Mouse (Mus musculus) forebrain, embryonic 14.5 days (tissue): ENCODE results near the gene Gm19345. TPM values are rescaled to one million over a fixed set of nuclear protein-coding genes. Genes with fewer than 3 reads are reported as not detected.

ENCODE experiments used
- ATAC-seq: fragments of 200-750 bp; cut with Nextera tagmentation; 2 replicates; pipeline ENCODE4 v1.8.0; 2017; ENCODE audit warnings: mild to moderate bottlenecking, moderate library complexity
- DNase-seq: peaks from one replicate; pipeline ENCODE4 v3.0.0-alpha.2; 2015; ENCODE audit warnings: low spot score
- H3K27ac ChIP-seq: fragments of 300-500 bp; sonication (generic); 2 replicates; pipeline ENCODE4 v1.5.1; 2014; ENCODE audit warnings: low read depth, mild to moderate bottlenecking, control low read depth, low read length, moderate library complexity
- H3K27me3 ChIP-seq: fragments of 300-500 bp; sonication (generic); replicated peaks from 2 replicates; pipeline ENCODE4 v1.6.1; 2014; ENCODE audit warnings: low read length, control low read depth, mixed read lengths; ENCODE audit not compliant: control insufficient read depth, insufficient read depth
- H3K36me3 ChIP-seq: fragments of 300-500 bp; sonication (generic); 2 replicates; pipeline ENCODE4 v1.6.1; 2014; ENCODE audit warnings: low read length, control low read depth; ENCODE audit not compliant: control insufficient read depth, insufficient read depth
- H3K4me1 ChIP-seq: fragments of 300-500 bp; sonication (generic); 2 replicates; pipeline ENCODE4 v1.6.1; 2014; ENCODE audit warnings: antibody characterized with exemption, low read length, control low read depth; ENCODE audit not compliant: control insufficient read depth, insufficient read depth
- H3K4me2 ChIP-seq: fragments of 300-500 bp; sonication (generic); 2 replicates; pipeline ENCODE4 v1.6.1; 2014; ENCODE audit warnings: mild to moderate bottlenecking, control low read depth, low read length
- H3K4me3 ChIP-seq: fragments of 300-500 bp; sonication (generic); 2 replicates; pipeline ENCODE4 v1.5.1; 2014; ENCODE audit warnings: low read depth, low read length, control low read depth
- H3K9ac ChIP-seq: fragments of 300-500 bp; sonication (generic); 2 replicates; pipeline ENCODE4 v1.6.1; 2014; ENCODE audit warnings: mild to moderate bottlenecking, low read length, control low read depth, moderate library complexity
- H3K9me3 ChIP-seq: fragments of 300-500 bp; sonication (generic); replicated peaks from 2 replicates; pipeline ENCODE4 v1.6.1; 2016; ENCODE audit warnings: low read length, control low read depth, mixed read lengths; ENCODE audit not compliant: control insufficient read depth
- WGBS: fragments of 180-500 bp; shearing (Covaris S2); extraction: QIAGEN DNeasy Blood & Tissue Kit; methylation state at CpG from one replicate; pipeline ENCODE4 v1.1.7; 2014; 5-methylcytosine and 5-hydroxymethylcytosine counted together
- polyA plus RNA-seq: library from polyadenylated mRNA; unstranded; fragments of >200 nt; fragmentation: Nextera tagmentation; extraction: Ambion mirVana; gene quantifications from 2 replicates; pipeline ENCODE4 v1.2.1, GENCODE M21; 2014

Gene Gm19345
- 5.6 and 7.1 TPM in 2 replicates for polyA plus RNA-seq

DNA sequence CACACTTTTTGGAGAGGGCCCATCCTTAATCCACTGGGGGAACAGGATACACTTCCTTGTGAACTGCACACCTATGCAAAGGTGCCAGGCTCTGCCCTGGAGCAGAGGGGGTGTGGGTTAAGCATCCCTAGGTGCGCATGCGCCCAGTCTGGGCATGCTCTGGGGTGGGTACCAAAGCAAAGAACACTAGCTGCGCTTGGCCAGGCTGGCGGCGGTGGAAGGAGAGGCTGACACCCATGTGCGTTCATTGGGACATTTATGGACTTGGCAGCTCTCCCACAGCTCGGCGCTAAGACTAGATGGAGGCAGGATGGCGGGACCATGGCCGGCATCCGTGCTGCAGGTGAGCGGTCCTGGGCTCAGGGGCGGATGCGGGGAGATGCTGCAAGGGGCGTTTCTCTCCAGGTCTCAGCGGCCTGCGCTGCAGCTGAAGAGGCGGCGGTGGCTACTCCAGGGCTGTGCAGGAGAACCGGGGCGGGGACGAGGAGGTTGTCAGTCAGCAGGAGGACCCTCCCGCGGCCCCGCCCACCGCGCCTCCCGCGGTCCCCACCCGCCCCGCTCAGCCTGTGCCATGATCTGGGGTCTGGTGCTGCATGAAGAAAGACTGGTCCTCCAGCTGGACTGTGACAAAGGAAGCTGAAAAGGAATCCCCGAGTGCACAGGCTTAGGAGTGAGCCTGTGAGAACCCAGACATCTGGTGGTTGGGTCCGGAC, at the start of gene Gm19345:
Gm19345 (plus strand) TSS at position 146 of the 713 bp plus-strand sequence.
- Histone ChIP-seq H3K9me3 (no peaks in the 10 kb centered on the region), H3K9ac (peak within 1 kb of the TSS; percentile 59), H3K4me3 (peak within 1 kb of the TSS; percentile 34), H3K4me2 (peak within 1 kb of the TSS; percentile 56), H3K36me3 (no peaks in the 10 kb centered on the region), H3K27me3 (no peaks in the 10 kb centered on the region), H3K27ac (no peak within 1 kb of the TSS), H3K4me1 (no peaks in the 10 kb centered on the region)
- peak; percentile 58 for DNase-seq
- WGBS: 2% methylated on average over 32 of the region's 33 CpGs
- ATAC-seq: peak; percentile 87

GRCm38 (mm10) chr7:19802995-19803394, 48.8 kb upstream of the Gm19345 start:
- Histone ChIP-seq H3K9me3 (no peaks in the 10 kb centered on the region), H3K36me3 (no peaks in the 10 kb centered on the region), H3K9ac (no peak overlapping the region), H3K27me3 (no peaks in the 10 kb centered on the region), H3K27ac (no peak overlapping the region), H3K4me3 (no peak overlapping the region), H3K4me2 (no peak overlapping the region), H3K4me1 (no peaks in the 10 kb centered on the region)
- DNase-seq (peak; percentile 75), ATAC-seq (no peak)
- 17% methylated on average over 7 of the region's 7 CpGs for WGBS

GRCm38 (mm10) chr7:19806356-19806969, 45.3 kb upstream of the Gm19345 start:
- Histone ChIP-seq H3K4me3 (no peak overlapping the region), H3K9me3 (no peaks in the 10 kb centered on the region), H3K4me2 (no peak overlapping the region), H3K27ac (no peak overlapping the region), H3K4me1 (0 out of 2 replicates have a peak, but pooled peaks cover 2% of the 10 kb centered on the region), H3K9ac (no peak overlapping the region), H3K36me3 (no peaks in the 10 kb centered on the region), H3K27me3 (peaks cover 26% of the 10 kb centered on the region; the same call in 1 of the 2 replicates)
- WGBS: 82% methylated on average over 8 of the region's 8 CpGs
- no peak for DNase-seq
- ATAC-seq: no peak

DNA sequence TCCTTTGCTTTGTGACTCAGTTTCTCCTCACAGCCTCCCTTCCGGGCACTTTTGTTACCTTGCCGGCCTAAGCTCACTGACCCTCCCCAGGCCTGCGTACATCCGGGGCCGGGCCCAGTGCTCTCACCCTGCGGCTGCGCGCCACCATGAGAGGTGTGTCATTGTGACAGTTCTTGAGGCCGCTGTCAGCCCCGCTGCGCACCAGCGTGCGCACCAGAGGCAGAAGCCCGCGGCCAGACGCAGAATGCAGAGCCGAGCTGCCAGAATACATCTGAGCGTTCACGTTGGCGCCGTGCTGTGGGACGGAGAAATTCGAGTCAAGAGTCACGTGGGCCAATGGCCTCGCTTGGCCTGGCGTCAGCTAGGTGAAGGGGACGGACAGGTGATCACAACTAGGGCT, 42.4 kb upstream of the Gm19345 start:
- Histone ChIP-seq H3K36me3 (no peaks in the 10 kb centered on the region), H3K27ac (no peak overlapping the region), H3K4me1 (0 out of 2 replicates have a peak, but pooled peaks cover 2% of the 10 kb centered on the region), H3K4me3 (no peak overlapping the region), H3K27me3 (peaks cover 33% of the 10 kb centered on the region), H3K9ac (peak overlapping the region; percentile 32; the same call in 1 of the 2 replicates), H3K9me3 (no peaks in the 10 kb centered on the region), H3K4me2 (peak overlapping the region; percentile 37)
- no peak for DNase-seq
- WGBS: 2% methylated on average over 27 of the region's 27 CpGs
- ATAC-seq: no peak

DNA sequence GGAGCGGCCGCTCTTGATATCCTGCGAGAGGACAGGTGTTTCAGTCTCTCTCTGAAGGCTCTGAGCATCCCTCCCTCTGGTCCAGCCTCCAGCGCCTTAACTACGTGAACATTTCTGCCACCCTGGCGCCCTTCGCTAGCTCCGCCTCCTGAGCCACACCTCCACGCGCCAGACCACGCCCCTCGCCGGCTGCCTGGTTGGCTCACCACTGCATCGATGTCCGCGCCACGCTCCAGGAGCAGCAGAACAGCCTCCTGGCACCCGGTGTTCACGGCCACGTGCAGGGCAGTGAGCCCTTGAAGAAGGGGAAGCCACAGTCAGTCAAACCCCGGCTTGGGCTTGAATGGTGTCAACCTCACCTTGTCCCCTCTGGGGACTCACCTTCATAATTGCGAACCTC, 40.7 kb upstream of the Gm19345 start:
- peak overlapping the region; percentile 7; the same call in 1 of the 2 replicates for H3K4me3 ChIP-seq
- H3K4me1 ChIP-seq: 0 out of 2 replicates have a peak, but pooled peaks cover 2% of the 10 kb centered on the region
- H3K4me2 ChIP-seq: peak overlapping the region; percentile 34
- DNase-seq (peak; percentile 35), ATAC-seq (peak; percentile 40)
- H3K9me3 ChIP-seq: no peaks in the 10 kb centered on the region
- H3K9ac ChIP-seq: no peak overlapping the region
- 2% methylated on average over 22 of the region's 22 CpGs for WGBS
- H3K27ac ChIP-seq: no peak overlapping the region
- peaks cover 39% of the 10 kb centered on the region for H3K27me3 ChIP-seq
- H3K36me3 ChIP-seq: no peaks in the 10 kb centered on the region

- no peak overlapping the region for H3K27ac ChIP-seq
- no peaks in the 10 kb centered on the region for H3K36me3 ChIP-seq
- no peak overlapping the region for H3K4me2 ChIP-seq
- no peaks in the 10 kb centered on the region for H3K9me3 ChIP-seq
- no peak overlapping the region for H3K9ac ChIP-seq
- WGBS: 81% methylated on average over 4 of the region's 4 CpGs
- no peak overlapping the region for H3K4me3 ChIP-seq
- DNase-seq (no peak), ATAC-seq (no peak)
- peaks cover 48% of the 10 kb centered on the region for H3K27me3 ChIP-seq
- 0 out of 2 replicates have a peak, but pooled peaks cover 2% of the 10 kb centered on the region for H3K4me1 ChIP-seq
These were observed 38.6 kb upstream of the Gm19345 start for GRCm38 (mm10) chr7:19813161-19813560.

- no peak for ATAC-seq
- Histone ChIP-seq H3K9ac (no peak overlapping the region), H3K4me1 (0 out of 2 replicates have a peak, but pooled peaks cover 2% of the 10 kb centered on the region), H3K27me3 (peaks cover 48% of the 10 kb centered on the region), H3K4me3 (no peak overlapping the region), H3K9me3 (no peaks in the 10 kb centered on the region), H3K27ac (no peak overlapping the region), H3K36me3 (no peaks in the 10 kb centered on the region), H3K4me2 (no peak overlapping the region)
- DNase-seq: no peak
- 82% methylated on average over 6 of the region's 6 CpGs for WGBS
These were observed 38.2 kb upstream of the Gm19345 start for GRCm38 (mm10) chr7:19813579-19814122.

- Histone ChIP-seq H3K4me2 (peak overlapping the region; percentile 64), H3K36me3 (no peaks in the 10 kb centered on the region), H3K4me1 (0 out of 2 replicates have a peak, but pooled peaks cover 2% of the 10 kb centered on the region), H3K9ac (peak overlapping the region; percentile 54), H3K27me3 (peaks cover 29% of the 10 kb centered on the region), H3K9me3 (no peaks in the 10 kb centered on the region), H3K4me3 (peak overlapping the region; percentile 37), H3K27ac (no peak overlapping the region)
- WGBS: 13% methylated on average over 17 of the region's 17 CpGs
- no peak for DNase-seq
- ATAC-seq: peak; percentile 38
These were observed 36.2 kb upstream of the Gm19345 start for GRCm38 (mm10) chr7:19815296-19816223.
